13 mouse cellular contexts compared by ENCODE assay signal in the genomic region with DNA sequence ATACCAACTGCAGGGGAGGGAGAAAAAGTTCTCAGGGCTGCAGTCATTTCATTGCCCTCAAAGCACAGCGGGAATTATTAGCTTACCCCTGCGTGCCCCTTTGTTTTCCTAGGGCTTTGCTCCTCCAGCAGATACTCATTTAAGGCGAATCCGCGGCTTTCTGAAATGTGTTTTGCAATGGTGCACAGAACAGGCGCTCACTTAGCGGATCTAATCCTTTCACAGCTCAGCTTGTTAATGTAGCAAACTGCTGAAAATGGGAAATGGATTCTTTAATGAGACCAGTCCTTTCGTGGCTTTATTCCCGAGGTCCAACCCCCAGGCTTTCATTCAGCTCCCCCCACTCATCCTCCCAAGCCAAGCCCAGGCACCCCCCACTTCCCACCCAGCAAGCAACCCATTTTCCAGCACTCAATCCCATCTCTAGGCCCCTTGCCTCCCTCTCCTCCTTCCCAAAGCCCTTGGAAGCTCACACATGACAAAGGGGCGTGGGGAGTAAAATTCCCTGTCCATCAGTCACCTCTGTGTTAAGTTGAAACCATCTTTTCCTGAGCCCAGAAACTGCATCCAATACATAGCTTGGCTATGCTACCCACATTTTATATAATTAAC.
DNase-seq lines count a peak whose midpoint lies in the region; ATAC-seq and TF ChIP-seq lines count a peak whose summit lies in the region.
"Had no signal": no experiment of that assay in that cellular context is flagged by ENCODE, and none has a peak within 500 bp of the region (broad histone marks: within the 10 kb centered on the region; RNA-seq: fewer than 3 reads in every experiment).

No protein-coding gene starts in this region.

- TF ChIP-seq POLR2A in kidney, adult 2 months (IDR thresholded peaks at IDR 0.05; ENCODE audit: low read depth, low read length) = no peak

- no peaks in the 10 kb centered on the region for H3K9me3 ChIP-seq in kidney, embryonic 14.5 days (ENCODE audit: control insufficient read depth, low read length)
- H3K9me3 ChIP-seq in forebrain, embryonic 10.5 days = no peaks in the 10 kb centered on the region
- H3K9me3 ChIP-seq in limb, embryonic 10.5 days (replicated peaks) = no peaks in the 10 kb centered on the region
- H3K9me3 ChIP-seq in liver, postnatal 0 days (ENCODE audit: low read length) = no peaks in the 10 kb centered on the region

- H3K36me3 ChIP-seq in kidney, embryonic 14.5 days (ENCODE audit: control insufficient read depth, insufficient read depth, low read length) = no peaks in the 10 kb centered on the region
- no peaks in the 10 kb centered on the region for H3K36me3 ChIP-seq in kidney, adult 2 months (ENCODE audit: control insufficient read depth, insufficient read depth, low read length)
- no peaks in the 10 kb centered on the region for H3K36me3 ChIP-seq in forebrain, embryonic 10.5 days (replicated peaks)
- H3K36me3 ChIP-seq in limb, embryonic 10.5 days = no peaks in the 10 kb centered on the region
- H3K36me3 ChIP-seq in liver, postnatal 0 days (replicated peaks; ENCODE audit: insufficient read depth, low read length) = no peaks in the 10 kb centered on the region

- 3% methylated on average over 10 of the region's 10 CpGs for WGBS in kidney, embryonic 14.5 days
- 8% methylated on average over 10 of the region's 10 CpGs for WGBS in kidney, adult 2 months
- under 1% methylated on average over 10 of the region's 10 CpGs for WGBS in forebrain, embryonic 10.5 days
- 5% methylated on average over 10 of the region's 10 CpGs for WGBS in limb, embryonic 10.5 days
- WGBS in liver, postnatal 0 days (ENCODE audit: insufficient replicate concordance) = 13% methylated on average over 10 of the region's 10 CpGs

- no peak for DNase-seq in kidney, adult 2 months
- DNase-seq in forebrain, embryonic 10.5 days (ENCODE audit: extremely low spot score, low spot score) = peak; percentile 57
- peak; percentile 33 for DNase-seq in limb, embryonic 10.5 days (ENCODE audit: low spot score)
- DNase-seq in retina, embryonic 14.5 days (ENCODE audit: low spot score) = peak; percentile 53
- DNase-seq in layer of hippocampus, adult 2 months (ENCODE audit: low spot score in 2 of 2) = no peak
- no peak for DNase-seq in liver, postnatal 0 days
- no peak for DNase-seq in gastrocnemius, adult 18-20 months (ENCODE audit: low spot score)
- DNase-seq: layer of hippocampus, adult 9-11 months; lung, adult 2 months; right cerebral cortex, postnatal 4 days; thymus, adult 18-20 months had no signal

- no peak for TF ChIP-seq EP300 in liver, postnatal 0 days (IDR thresholded peaks at IDR 0.05; ENCODE audit: low read depth)

- H3K27me3 ChIP-seq in kidney, embryonic 14.5 days (ENCODE audit: control insufficient read depth, insufficient read depth, low read length) = peaks cover 38% of the 10 kb centered on the region
- H3K27me3 ChIP-seq in kidney, adult 2 months (replicated peaks; ENCODE audit: control insufficient read depth, insufficient read depth, low read length) = 0 out of 2 replicates have a peak, but pooled peaks cover 2% of the 10 kb centered on the region
- peaks cover 100% of the 10 kb centered on the region for H3K27me3 ChIP-seq in forebrain, embryonic 10.5 days (ENCODE audit: poor library complexity, severe bottlenecking)
- peaks cover 58% of the 10 kb centered on the region for H3K27me3 ChIP-seq in limb, embryonic 10.5 days (ENCODE audit: low read depth, poor library complexity, severe bottlenecking)
- no peaks in the 10 kb centered on the region for H3K27me3 ChIP-seq in liver, postnatal 0 days (ENCODE audit: insufficient read depth, low read length)

- H3K4me2 ChIP-seq in kidney, embryonic 14.5 days (replicated peaks; ENCODE audit: low read depth, low read length) = 0 out of 2 replicates have a peak overlapping the region, but pooled peaks have one; percentile 6
- H3K4me2 ChIP-seq in liver, postnatal 0 days (ENCODE audit: low read depth, low read length) = no peak overlapping the region

- H3K9ac ChIP-seq in kidney, embryonic 14.5 days (ENCODE audit: low read depth, low read length) = no peak overlapping the region
- no peak overlapping the region for H3K9ac ChIP-seq in liver, postnatal 0 days (replicated peaks)

- no peak overlapping the region for H3K4me3 ChIP-seq in kidney, embryonic 14.5 days (ENCODE audit: low read length)
- H3K4me3 ChIP-seq in kidney, adult 2 months (ENCODE audit: insufficient read depth, low read depth, low read length) = no peak overlapping the region
- no peak overlapping the region for H3K4me3 ChIP-seq in forebrain, embryonic 10.5 days
- peak overlapping the region; percentile 32 for H3K4me3 ChIP-seq in limb, embryonic 10.5 days
- H3K4me3 ChIP-seq in layer of hippocampus, adult 2 months = no peak overlapping the region
- H3K4me3 ChIP-seq in liver, postnatal 0 days (ENCODE audit: low read depth, low read length) = no peak overlapping the region
- H3K4me3 ChIP-seq: erythroblast, embryonic 14.5 days had no signal

- no peak for ATAC-seq in kidney, embryonic 14.5 days (ENCODE audit: low FRiP score, low TSS enrichment)
- no peak for ATAC-seq in liver, postnatal 0 days

- no peak overlapping the region for H3K27ac ChIP-seq in kidney, embryonic 14.5 days (ENCODE audit: low read depth, low read length)
- no peak overlapping the region for H3K27ac ChIP-seq in kidney, adult 2 months (ENCODE audit: insufficient read depth, low read depth, low read length)
- no peak overlapping the region; the same call in 1 of the 2 replicates for H3K27ac ChIP-seq in forebrain, embryonic 10.5 days
- H3K27ac ChIP-seq in limb, embryonic 10.5 days = no peak overlapping the region
- H3K27ac ChIP-seq in layer of hippocampus, adult 2 months = no peak overlapping the region
- no peak overlapping the region for H3K27ac ChIP-seq in liver, postnatal 0 days (ENCODE audit: low read depth)

- TF ChIP-seq CTCF in kidney, adult 2 months (conservative IDR thresholded peaks at IDR 0.05; ENCODE audit: insufficient read depth, insufficient read length, low read depth, low read length) = no peak
- TF ChIP-seq CTCF in layer of hippocampus, adult 2 months (conservative IDR thresholded peaks at IDR 0.05) = no peak
- TF ChIP-seq CTCF in liver, postnatal 0 days (IDR thresholded peaks at IDR 0.05; ENCODE audit: low read depth) = no peak

- no peaks in the 10 kb centered on the region for H3K4me1 ChIP-seq in kidney, embryonic 14.5 days (ENCODE audit: control insufficient read depth, insufficient read depth, low read length)
- H3K4me1 ChIP-seq in kidney, adult 2 months (ENCODE audit: control insufficient read depth, insufficient read depth, low read length) = no peaks in the 10 kb centered on the region; the same call in 1 of the 2 replicates
- H3K4me1 ChIP-seq in forebrain, embryonic 10.5 days = peaks cover 42% of the 10 kb centered on the region
- H3K4me1 ChIP-seq in limb, embryonic 10.5 days = peaks cover 31% of the 10 kb centered on the region
- no peaks in the 10 kb centered on the region for H3K4me1 ChIP-seq in liver, postnatal 0 days (ENCODE audit: insufficient read depth)

Comparison
In these comparisons a context has a peak if more than half of its experiments do, and no peak if none do; other contexts are left out.
1. DNase-seq: peak in forebrain, embryonic 10.5 days (single experiment), limb, embryonic 10.5 days (single experiment) and retina, embryonic 14.5 days (single experiment); none in kidney, adult 2 months (single experiment), layer of hippocampus, adult 2 months (0 of 2), liver, postnatal 0 days (single experiment) and gastrocnemius, adult 18-20 months (single experiment).